Mouse (Mus musculus): Measurements from ENCODE around the gene Otol1. TPM values are rescaled to one million over a fixed set of nuclear protein-coding genes. Genes with fewer than 3 reads are reported as not detected.

The Otol1 gene
- total and polyA plus RNA-seq, 2 experiments from 2014 or later, result not detected

DNA sequence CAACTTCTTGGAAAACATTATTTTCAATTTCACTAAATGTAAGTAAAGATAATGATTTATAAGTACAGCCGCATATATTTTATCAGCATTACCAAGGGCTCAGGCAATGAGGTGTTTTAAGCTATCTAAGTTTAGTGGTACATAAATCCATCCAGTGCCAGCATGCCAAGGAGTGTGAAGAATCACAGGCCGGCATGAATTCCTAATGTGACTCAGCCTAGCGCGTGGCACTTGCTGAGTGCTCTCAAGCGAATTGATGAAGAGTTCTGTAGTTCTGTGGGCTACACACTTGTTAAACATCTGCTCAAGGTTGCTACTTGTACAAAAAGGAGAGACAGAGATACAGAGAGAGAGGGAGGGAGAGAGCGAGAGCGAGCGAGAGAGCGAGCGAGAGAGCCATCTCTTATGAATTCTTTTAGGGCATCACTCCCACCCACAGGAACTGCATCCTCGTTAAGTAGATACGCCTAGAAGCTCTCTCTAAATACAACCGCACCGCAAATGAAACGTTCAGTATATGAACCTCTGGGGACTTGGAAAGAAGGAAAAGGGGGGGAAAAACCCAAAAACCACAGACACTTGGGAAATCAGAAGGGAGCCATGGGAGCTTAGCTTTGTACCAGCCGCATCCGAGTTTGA, 4.2 kb upstream of the Otol1 start:
- DNase-seq (ENCODE audit: low spot score) (no peak), ATAC-seq (ENCODE audit: low FRiP score) (no peak)
- no peaks in the 10 kb centered on the region for H3K36me3 ChIP-seq (ENCODE audit: insufficient read depth, low read length)
- WGBS, result 77% methylated on average over 17 of the region's 17 CpGs
- no peaks in the 10 kb centered on the region for H3K27me3 ChIP-seq (ENCODE audit: insufficient read depth, low read length)
- no peak overlapping the region for H3K9ac ChIP-seq (replicated peaks; ENCODE audit: low read length, poor library complexity, severe bottlenecking)
- H3K4me3 ChIP-seq (ENCODE audit: low read depth, low read length), result no peak overlapping the region
- no peaks in the 10 kb centered on the region for H3K9me3 ChIP-seq (ENCODE audit: low read length)
- TF ChIP-seq CTCF (IDR thresholded peaks at IDR 0.05), result no peak
- H3K27ac ChIP-seq (ENCODE audit: low read depth, low read length), result no peak overlapping the region
- no peak overlapping the region for H3K4me2 ChIP-seq (ENCODE audit: low read depth, low read length, poor library complexity, severe bottlenecking)
- H3K4me1 ChIP-seq (ENCODE audit: insufficient read depth, low read length), result no peaks in the 10 kb centered on the region

DNA sequence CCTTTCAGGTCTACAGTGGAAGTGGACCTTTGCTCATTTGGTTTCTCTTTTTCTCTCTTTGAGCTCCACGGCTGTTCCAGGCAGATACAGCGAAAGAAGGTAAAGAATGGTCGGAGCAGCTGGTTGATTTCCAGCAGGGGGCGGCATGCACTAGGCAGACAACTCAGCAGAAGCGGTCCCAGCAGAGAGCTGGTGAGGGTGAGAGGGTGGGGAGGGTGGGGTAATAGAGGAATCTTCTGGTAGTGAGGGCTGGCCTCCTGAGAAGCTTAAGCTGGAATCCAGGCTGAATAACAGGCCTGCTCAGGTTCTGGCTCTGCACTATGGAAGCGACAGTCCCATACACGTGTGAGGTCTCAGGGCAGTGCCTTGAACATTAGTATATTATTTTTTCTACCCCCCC, 3.5 kb upstream of the Otol1 start:
- Histone ChIP-seq H3K4me1 (ENCODE audit: insufficient read depth, low read length) (no peaks in the 10 kb centered on the region), H3K27ac (ENCODE audit: low read depth, low read length) (no peak overlapping the region), H3K9me3 (ENCODE audit: low read length) (no peaks in the 10 kb centered on the region), H3K4me3 (ENCODE audit: low read depth, low read length) (no peak overlapping the region), H3K4me2 (ENCODE audit: low read depth, low read length, poor library complexity, severe bottlenecking) (no peak overlapping the region), H3K27me3 (ENCODE audit: insufficient read depth, low read length) (no peaks in the 10 kb centered on the region), H3K36me3 (ENCODE audit: insufficient read depth, low read length) (no peaks in the 10 kb centered on the region), H3K9ac (replicated peaks; ENCODE audit: low read length, poor library complexity, severe bottlenecking) (no peak overlapping the region)
- ATAC-seq (ENCODE audit: low FRiP score) (no peak), DNase-seq (ENCODE audit: low spot score) (no peak)
- peak; percentile 63 for TF ChIP-seq CTCF (IDR thresholded peaks at IDR 0.05)
- WGBS, result 35% methylated on average over 7 of the region's 7 CpGs

DNA sequence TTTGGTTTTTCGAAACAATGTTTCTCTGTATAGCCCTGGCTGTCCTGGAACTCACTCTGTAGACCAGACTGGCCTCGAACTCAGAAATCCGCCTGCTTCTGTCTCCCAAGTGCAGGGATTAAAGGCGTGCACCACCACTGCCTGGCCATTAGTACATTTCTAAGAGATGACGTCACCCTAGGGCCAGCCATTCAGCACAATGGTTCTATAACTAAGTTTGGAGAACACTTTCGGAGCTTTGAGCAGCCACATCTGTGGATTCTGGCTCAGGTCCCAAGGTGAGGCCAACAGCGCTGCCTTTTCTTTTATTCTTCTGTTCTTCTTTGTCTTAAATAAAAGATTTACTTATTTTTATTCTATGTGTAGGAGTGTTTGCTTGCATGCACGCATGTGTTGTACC, 3.0 kb upstream of the Otol1 start:
- TF ChIP-seq CTCF (IDR thresholded peaks at IDR 0.05), result no peak
- no peak for DNase-seq (ENCODE audit: low spot score)
- H3K36me3 ChIP-seq (ENCODE audit: insufficient read depth, low read length), result no peaks in the 10 kb centered on the region
- no peak overlapping the region for H3K4me3 ChIP-seq (ENCODE audit: low read depth, low read length)
- no peak overlapping the region for H3K4me2 ChIP-seq (ENCODE audit: low read depth, low read length, poor library complexity, severe bottlenecking)
- H3K4me1 ChIP-seq (ENCODE audit: insufficient read depth, low read length), result no peaks in the 10 kb centered on the region
- no peak for ATAC-seq (ENCODE audit: low FRiP score)
- WGBS, result 76% methylated on average over 8 of the region's 8 CpGs
- H3K9me3 ChIP-seq (ENCODE audit: low read length), result no peaks in the 10 kb centered on the region
- H3K9ac ChIP-seq (replicated peaks; ENCODE audit: low read length, poor library complexity, severe bottlenecking), result no peak overlapping the region
- H3K27ac ChIP-seq (ENCODE audit: low read depth, low read length), result no peak overlapping the region
- H3K27me3 ChIP-seq (ENCODE audit: insufficient read depth, low read length), result no peaks in the 10 kb centered on the region

DNA sequence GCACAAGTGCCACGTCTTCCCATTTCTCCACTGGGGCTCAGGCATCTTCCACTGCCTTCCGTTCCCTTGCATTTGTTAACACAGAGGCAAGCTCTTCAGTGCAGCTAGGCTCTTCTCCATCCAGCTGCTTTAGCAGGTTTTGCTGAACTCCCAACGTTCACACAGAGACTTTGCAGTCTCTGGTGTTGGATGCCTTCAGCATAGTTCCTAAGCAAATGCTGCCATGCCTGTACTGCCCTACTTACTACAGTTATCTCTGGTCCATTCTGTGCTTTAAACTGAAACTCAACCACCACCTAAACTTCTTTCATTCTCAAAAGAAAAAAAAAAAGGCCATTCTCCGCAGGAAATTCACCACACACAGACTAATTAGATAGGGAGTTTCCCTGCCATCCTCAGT, 5.2 kb downstream of the Otol1 start:
- ATAC-seq (ENCODE audit: low FRiP score) (no peak), DNase-seq (ENCODE audit: low spot score) (no peak)
- 77% methylated on average over 4 of the region's 4 CpGs for WGBS
- Histone ChIP-seq H3K9me3 (ENCODE audit: low read length) (no peaks in the 10 kb centered on the region), H3K9ac (replicated peaks; ENCODE audit: low read length, poor library complexity, severe bottlenecking) (no peak overlapping the region), H3K27ac (ENCODE audit: low read depth, low read length) (no peak overlapping the region), H3K4me3 (ENCODE audit: low read depth, low read length) (no peak overlapping the region), H3K4me1 (ENCODE audit: insufficient read depth, low read length) (no peaks in the 10 kb centered on the region), H3K4me2 (ENCODE audit: low read depth, low read length, poor library complexity, severe bottlenecking) (no peak overlapping the region), H3K27me3 (ENCODE audit: insufficient read depth, low read length) (no peaks in the 10 kb centered on the region), H3K36me3 (ENCODE audit: insufficient read depth, low read length) (no peaks in the 10 kb centered on the region)
- TF ChIP-seq CTCF (IDR thresholded peaks at IDR 0.05), result no peak

DNA sequence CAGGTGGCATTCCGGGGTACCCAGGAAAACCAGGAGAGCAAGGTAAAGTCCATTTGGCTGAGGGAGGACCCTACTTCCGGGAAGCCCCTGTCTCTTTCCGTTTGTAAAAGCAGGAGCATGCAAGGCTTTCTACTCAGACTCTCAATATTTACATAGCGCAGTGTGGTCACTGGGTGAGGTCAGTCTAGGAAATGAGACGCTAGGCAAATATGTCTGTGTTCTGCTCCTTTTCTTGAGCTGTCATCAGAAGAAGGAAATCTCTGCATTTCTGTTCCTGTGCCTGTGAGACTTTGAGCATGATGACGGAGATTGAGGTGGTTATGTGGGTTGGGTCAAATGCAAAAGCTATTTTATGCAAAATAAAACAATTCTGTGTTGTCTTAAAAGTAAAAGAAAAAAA, 19.2 kb downstream of the Otol1 start:
- H3K27ac ChIP-seq (ENCODE audit: low read depth, low read length), result no peak overlapping the region
- H3K4me1 ChIP-seq (ENCODE audit: insufficient read depth, low read length), result no peaks in the 10 kb centered on the region
- no peaks in the 10 kb centered on the region for H3K27me3 ChIP-seq (ENCODE audit: insufficient read depth, low read length)
- no peaks in the 10 kb centered on the region for H3K9me3 ChIP-seq (ENCODE audit: low read length)
- H3K4me3 ChIP-seq (ENCODE audit: low read depth, low read length), result no peak overlapping the region
- DNase-seq (ENCODE audit: low spot score) (no peak), ATAC-seq (ENCODE audit: low FRiP score) (no peak)
- H3K36me3 ChIP-seq (ENCODE audit: insufficient read depth, low read length), result no peaks in the 10 kb centered on the region
- WGBS, result 66% methylated on average over 6 of the region's 6 CpGs
- no peak for TF ChIP-seq CTCF (IDR thresholded peaks at IDR 0.05)
- H3K9ac ChIP-seq (replicated peaks; ENCODE audit: low read length, poor library complexity, severe bottlenecking), result no peak overlapping the region
- H3K4me2 ChIP-seq (ENCODE audit: low read depth, low read length, poor library complexity, severe bottlenecking), result no peak overlapping the region

DNA sequence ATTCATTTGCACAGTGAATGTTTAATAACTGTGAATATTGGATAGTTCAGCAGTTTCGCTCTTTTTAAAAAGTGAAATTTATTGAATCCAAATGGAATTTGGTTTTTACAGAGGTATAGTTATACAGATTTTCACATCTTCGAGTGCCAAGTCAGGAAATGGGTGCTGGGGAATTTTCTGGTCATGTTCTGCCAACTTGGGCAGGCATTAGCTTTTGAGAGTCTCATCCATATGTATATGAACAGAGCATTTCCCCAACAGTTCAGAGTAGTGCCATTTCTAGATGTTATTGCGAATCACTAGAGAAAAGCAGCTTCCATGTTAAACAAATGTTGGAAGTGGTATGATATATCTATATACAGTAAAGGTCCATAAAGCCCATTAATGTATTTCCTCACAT, 21.8 kb downstream of the Otol1 start:
- no peak for ATAC-seq (ENCODE audit: low FRiP score)

More for the DNA sequence above, 21.8 kb downstream of the Otol1 start:
- no peak overlapping the region for H3K9ac ChIP-seq (replicated peaks; ENCODE audit: low read length, poor library complexity, severe bottlenecking)
- whole genome bisulfite sequencing, result 84% methylated on average over 3 of the region's 3 CpGs
- no peak for TF ChIP-seq CTCF (IDR thresholded peaks at IDR 0.05)
- no peak overlapping the region for H3K4me3 ChIP-seq (ENCODE audit: low read depth, low read length)
- H3K36me3 ChIP-seq (ENCODE audit: insufficient read depth, low read length), result no peaks in the 10 kb centered on the region
- H3K27ac ChIP-seq (ENCODE audit: low read depth, low read length), result no peak overlapping the region
- H3K27me3 ChIP-seq (ENCODE audit: insufficient read depth, low read length), result no peaks in the 10 kb centered on the region
- no peaks in the 10 kb centered on the region for H3K4me1 ChIP-seq (ENCODE audit: insufficient read depth, low read length)
- H3K9me3 ChIP-seq (ENCODE audit: low read length), result no peaks in the 10 kb centered on the region
- H3K4me2 ChIP-seq (ENCODE audit: low read depth, low read length, poor library complexity, severe bottlenecking), result no peak overlapping the region
- no peak for DNase-seq (ENCODE audit: low spot score)
